Mouse (Mus musculus): ENCODE measurements around the gene Nr1h2. TPM values are rescaled to one million over a fixed set of nuclear protein-coding genes. Genes with fewer than 3 reads are reported as not detected.

Gene Nr1h2
- total and polyA plus RNA-seq, 3 experiments, result 13.9 to 50.0 (median 43.8) TPM

GRCm38 (mm10) chr7:44584265-44584804, 30.6 kb upstream of the Nr1h2 start:
- no peak for DNase-seq (ENCODE audit: extremely low read depth)
- H3K36me3 ChIP-seq (replicated peaks in 1 of 2; ENCODE audit: control insufficient read depth in 1 of 2, insufficient read depth in 1 of 2, low read length in 1 of 2), result peaks cover 41 to 80% of the 10 kb centered on the region in 2 experiments
- H3K9ac ChIP-seq (ENCODE audit: insufficient read depth, low read depth), result no peak overlapping the region
- in situ Hi-C loops (cut with MboI; ENCODE audit: low pct_ligation_motif_present, low pct_unique_long_range_greater_than_20kb, low sequenced_read_pairs), result loop anchor here (10.0 kb wide), 1 partner anchor 60 kb away; no protein-coding TSS in a partner anchor
- H3K27ac ChIP-seq (ENCODE audit: insufficient read depth, low read depth), result no peak overlapping the region
- no peak for TF ChIP-seq ZC3H11A (IDR thresholded peaks at IDR 0.05; ENCODE audit: low read depth, low read length)
- TF ChIP-seq MAFK (IDR thresholded peaks at IDR 0.05; ENCODE audit: insufficient replicate concordance, low read length), result no peak
- TF ChIP-seq SIN3A (IDR thresholded peaks at IDR 0.05; ENCODE audit: low read length), result no peak
- no peak for TF ChIP-seq GABPA (IDR thresholded peaks at IDR 0.05; ENCODE audit: insufficient replicate concordance, low read depth, low read length)
- no peak for TF ChIP-seq MEF2A (IDR thresholded peaks at IDR 0.05; ENCODE audit: borderline replicate concordance, low read depth, low read length)
- TF ChIP-seq UBTF (IDR thresholded peaks at IDR 0.05; ENCODE audit: low read depth, low read length), result no peak
- no peak for TF ChIP-seq MAZ (IDR thresholded peaks at IDR 0.05; ENCODE audit: low read depth, low read length)
- no peak for TF ChIP-seq ELF1 (IDR thresholded peaks at IDR 0.05; ENCODE audit: low read depth, low read length)
- TF ChIP-seq IRF4 (IDR thresholded peaks at IDR 0.05; ENCODE audit: low read depth, low read length), result no peak
- TF ChIP-seq SMC3 (IDR thresholded peaks at IDR 0.05; ENCODE audit: low read depth, low read length), result no peak
- no peak for TF ChIP-seq POLR2AphosphoS2 (IDR thresholded peaks at IDR 0.05; ENCODE audit: low read depth, low read length)
- no peak for TF ChIP-seq USF1 (IDR thresholded peaks at IDR 0.05; ENCODE audit: low read depth, low read length)
- no peak for TF ChIP-seq RCOR1 (conservative IDR thresholded peaks at IDR 0.05; ENCODE audit: low read depth, low read length)
- TF ChIP-seq NELFE (IDR thresholded peaks at IDR 0.05; ENCODE audit: low read depth, low read length), result no peak
- dilution Hi-C loops (cut with MboI; ENCODE audit: extremely low pct_ligation_motif_present, extremely low pct_unique_long_range_greater_than_20kb, low sequenced_read_pairs), result no loop called here
- no peak overlapping the region for H3K4me2 ChIP-seq (ENCODE audit: insufficient read depth, low read depth, poor library complexity, severe bottlenecking)
- H3K4me1 ChIP-seq (ENCODE audit: control insufficient read depth in 1 of 2, insufficient read depth in 2 of 2), result peaks cover 1 to 13% of the 10 kb centered on the region in 2 experiments
- no peaks in the 10 kb centered on the region for H3K27me3 ChIP-seq (replicated peaks)
- peaks cover 2% of the 10 kb centered on the region for H3K9me3 ChIP-seq (replicated peaks; ENCODE audit: low read length)
- no peak overlapping the region for H3K4me3 ChIP-seq (replicated peaks in 1 of 3; ENCODE audit: low read depth in 2 of 3, low read length in 2 of 3, poor library complexity in 1 of 3)
- H3K79me2 ChIP-seq (replicated peaks; ENCODE audit: control insufficient read depth, extremely low read depth, insufficient read depth, poor library complexity, severe bottlenecking), result 0 out of 2 replicates have a peak, but pooled peaks cover under 1% of the 10 kb centered on the region

DNA sequence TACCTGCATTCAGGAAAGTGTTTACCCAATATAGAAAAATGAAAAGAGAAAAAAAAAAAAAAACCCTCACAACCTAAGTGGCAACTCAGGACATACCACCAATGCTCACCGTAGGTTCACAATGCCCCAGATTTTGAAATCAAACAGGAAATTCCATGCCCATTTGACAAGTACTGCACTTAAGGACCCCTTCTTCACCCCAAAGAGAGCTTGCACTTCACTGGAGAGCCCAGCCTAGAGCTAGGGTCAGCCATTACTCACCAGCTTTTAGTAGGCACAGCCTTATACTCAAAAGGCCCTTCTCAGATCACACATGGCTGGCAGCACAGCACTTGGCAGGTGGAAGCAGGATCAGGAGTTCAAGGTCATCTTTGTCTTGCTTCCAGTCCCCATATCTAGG, 29.4 kb upstream of the Nr1h2 start:
- no peak overlapping the region for H3K27ac ChIP-seq (ENCODE audit: insufficient read depth, low read depth)
- peaks cover 3% of the 10 kb centered on the region; the same call in 1 of the 2 replicates for H3K79me2 ChIP-seq (replicated peaks; ENCODE audit: control insufficient read depth, extremely low read depth, insufficient read depth, poor library complexity, severe bottlenecking)
- in situ Hi-C loops (cut with MboI; ENCODE audit: low pct_ligation_motif_present, low pct_unique_long_range_greater_than_20kb, low sequenced_read_pairs), result loop anchor here (10.0 kb wide), 1 partner anchor 62 kb away; no protein-coding TSS in a partner anchor
- TF ChIP-seq ZMIZ1 (IDR thresholded peaks at IDR 0.05; ENCODE audit: low read depth, low read length) (no peak), KAT2A (IDR thresholded peaks at IDR 0.05; ENCODE audit: insufficient replicate concordance, low read length) (no peak), JUN (IDR thresholded peaks at IDR 0.05; ENCODE audit: insufficient read depth, low read depth, low read length) (no peak), ZNF384 (IDR thresholded peaks at IDR 0.05; ENCODE audit: low read depth, low read length) (no peak), POLR2AphosphoS2 (IDR thresholded peaks at IDR 0.05; ENCODE audit: low read depth, low read length) (no peak), SMC3 (IDR thresholded peaks at IDR 0.05; ENCODE audit: low read depth, low read length) (no peak), HCFC1 (IDR thresholded peaks at IDR 0.05; ENCODE audit: low read depth, low read length) (no peak), ZKSCAN1 (IDR thresholded peaks at IDR 0.05; ENCODE audit: borderline replicate concordance, low read depth, low read length) (no peak), UBTF (IDR thresholded peaks at IDR 0.05; ENCODE audit: low read depth, low read length) (no peak), MAX (IDR thresholded peaks at IDR 0.05; ENCODE audit: low read length) (no peak), TCF12 (IDR thresholded peaks at IDR 0.05; ENCODE audit: low read depth, low read length) (no peak), PAX5 (IDR thresholded peaks at IDR 0.05; ENCODE audit: low read length) (no peak), MAZ (IDR thresholded peaks at IDR 0.05; ENCODE audit: low read depth, low read length) (no peak), E2F4 (IDR thresholded peaks at IDR 0.05; ENCODE audit: insufficient replicate concordance, low read depth, low read length) (no peak), MYC (IDR thresholded peaks at IDR 0.05; ENCODE audit: low read depth, low read length) (no peak)
- H3K27me3 ChIP-seq (replicated peaks), result no peaks in the 10 kb centered on the region
- DNase-seq (ENCODE audit: extremely low read depth), result no peak
- peaks cover 2% of the 10 kb centered on the region for H3K9me3 ChIP-seq (replicated peaks; ENCODE audit: low read length)
- peaks cover 0 to under 1% of the 10 kb centered on the region in 2 experiments; a peak in 1 of 4 replicates for H3K4me1 ChIP-seq (ENCODE audit: control insufficient read depth in 1 of 2, insufficient read depth in 2 of 2)
- no peak overlapping the region for H3K4me3 ChIP-seq (replicated peaks in 1 of 3; ENCODE audit: low read depth in 2 of 3, low read length in 2 of 3, poor library complexity in 1 of 3)
- no peak overlapping the region for H3K4me2 ChIP-seq (ENCODE audit: insufficient read depth, low read depth, poor library complexity, severe bottlenecking)
- no peak overlapping the region for H3K9ac ChIP-seq (ENCODE audit: insufficient read depth, low read depth)
- dilution Hi-C loops (cut with MboI; ENCODE audit: extremely low pct_ligation_motif_present, extremely low pct_unique_long_range_greater_than_20kb, low sequenced_read_pairs), result no loop called here
- H3K36me3 ChIP-seq (replicated peaks in 1 of 2; ENCODE audit: control insufficient read depth in 1 of 2, insufficient read depth in 1 of 2, low read length in 1 of 2), result peaks cover 41 to 83% of the 10 kb centered on the region in 2 experiments

All from CH12.LX (cell line).